Mouse (Mus musculus) forebrain, embryonic 10.5 days (tissue): ENCODE measurements around the gene Ocln. TPM values are rescaled to one million over a fixed set of nuclear protein-coding genes. Genes with fewer than 3 reads are reported as not detected.
A peak's percentile ranks its signal among the peaks of the same experiment; 100 is the strongest.

ENCODE experiments used
- DNase-seq: peaks from one replicate; pipeline ENCODE4 v3.0.0-alpha.2; 2017; ENCODE audit warnings: low spot score; ENCODE audit errors: extremely low spot score
- H3K27ac ChIP-seq: fragments of 300-500 bp; sonication (generic); 2 replicates; pipeline ENCODE4 v1.5.1; 2016; ENCODE audit warnings: mild to moderate bottlenecking
- H3K27me3 ChIP-seq: fragments of 300-500 bp; sonication (generic); 2 replicates; pipeline ENCODE4 v1.6.1; 2016; ENCODE audit warnings: mild to moderate bottlenecking; ENCODE audit not compliant: poor library complexity, severe bottlenecking
- H3K36me3 ChIP-seq: fragments of 300-500 bp; sonication (generic); replicated peaks from 2 replicates; pipeline ENCODE4 v1.6.1; 2016; ENCODE audit warnings: mild to moderate bottlenecking, moderate library complexity
- H3K4me1 ChIP-seq: fragments of 300-500 bp; sonication (generic); 2 replicates; pipeline ENCODE4 v1.6.1; 2016
- H3K4me3 ChIP-seq: fragments of 300-500 bp; sonication (generic); 2 replicates; pipeline ENCODE4 v1.5.1; 2016; ENCODE audit warnings: mild to moderate bottlenecking, moderate library complexity
- H3K9me3 ChIP-seq: fragments of 300-500 bp; sonication (generic); 2 replicates; pipeline ENCODE4 v1.6.1; 2016; ENCODE audit warnings: mild to moderate bottlenecking, moderate library complexity
- WGBS: fragments of 180-500 bp; shearing (Covaris S2); methylation state at CpG from one replicate; pipeline ENCODE4 v1.1.7; 2016; 5-methylcytosine and 5-hydroxymethylcytosine counted together
- polyA plus RNA-seq: library from polyadenylated mRNA; unstranded; fragments of >200 nt; fragmentation: Nextera tagmentation; extraction: Ambion mirVana; gene quantifications from 2 replicates; pipeline ENCODE4 v1.2.1, GENCODE M21; 2016

The Ocln gene
- polyA plus RNA-seq, 1 experiment from 2014 or later: 3.6 TPM

- Histone ChIP-seq H3K27me3 (no peaks in the 10 kb centered on the region), H3K27ac (no peak overlapping the region), H3K36me3 (no peaks in the 10 kb centered on the region), H3K4me1 (no peaks in the 10 kb centered on the region), H3K4me3 (no peak overlapping the region), H3K9me3 (no peaks in the 10 kb centered on the region)
- WGBS: 82% methylated on average over 6 of the region's 6 CpGs
- no peak for DNase-seq
These were observed 25.9 kb downstream of the Ocln start for GRCm38 (mm10) chr13:100526649-100527038.

GRCm38 (mm10) chr13:100525935-100526648 is 26.4 kb downstream of the Ocln start:
- H3K9me3 ChIP-seq: no peaks in the 10 kb centered on the region
- 85% methylated on average over 6 of the region's 6 CpGs for WGBS
- no peaks in the 10 kb centered on the region for H3K4me1 ChIP-seq
- no peaks in the 10 kb centered on the region for H3K27me3 ChIP-seq
- no peak for DNase-seq
- no peak overlapping the region for H3K27ac ChIP-seq
- H3K36me3 ChIP-seq: no peaks in the 10 kb centered on the region
- no peak overlapping the region for H3K4me3 ChIP-seq

GRCm38 (mm10) chr13:100524896-100525295 is 27.6 kb downstream of the Ocln start:
- Histone ChIP-seq H3K4me3 (no peak overlapping the region), H3K27me3 (no peaks in the 10 kb centered on the region), H3K36me3 (no peaks in the 10 kb centered on the region), H3K27ac (no peak overlapping the region), H3K4me1 (no peaks in the 10 kb centered on the region), H3K9me3 (no peaks in the 10 kb centered on the region)
- WGBS: 93% methylated on average over 6 of the region's 6 CpGs
- DNase-seq: no peak

- 90% methylated on average over 2 of the region's 2 CpGs for WGBS
- no peaks in the 10 kb centered on the region for H3K9me3 ChIP-seq
These were observed 28.8 kb downstream of the Ocln start for GRCm38 (mm10) chr13:100523698-100524097.

GRCm38 (mm10) chr13:100521724-100522591 is 30.6 kb downstream of the Ocln start:
- H3K9me3 ChIP-seq: no peaks in the 10 kb centered on the region
- H3K27me3 ChIP-seq: no peaks in the 10 kb centered on the region
- 86% methylated on average over 9 of the region's 9 CpGs for WGBS
- H3K36me3 ChIP-seq: no peaks in the 10 kb centered on the region
- DNase-seq: no peak
- peaks cover 3% of the 10 kb centered on the region for H3K4me1 ChIP-seq
- no peak overlapping the region for H3K4me3 ChIP-seq
- H3K27ac ChIP-seq: no peak overlapping the region

More at GRCm38 (mm10) chr13:100523698-100524097, 28.8 kb downstream of the Ocln start:
- H3K4me1 ChIP-seq: no peaks in the 10 kb centered on the region
- H3K4me3 ChIP-seq: no peak overlapping the region
- no peak overlapping the region for H3K27ac ChIP-seq
- no peak for DNase-seq
- H3K36me3 ChIP-seq: no peaks in the 10 kb centered on the region
- no peaks in the 10 kb centered on the region for H3K27me3 ChIP-seq

GRCm38 (mm10) chr13:100519162-100519561 is 33.4 kb downstream of the Ocln start:
- Histone ChIP-seq H3K4me3 (no peak overlapping the region), H3K27me3 (no peaks in the 10 kb centered on the region), H3K9me3 (no peaks in the 10 kb centered on the region), H3K36me3 (no peaks in the 10 kb centered on the region), H3K27ac (no peak overlapping the region), H3K4me1 (peaks cover 20% of the 10 kb centered on the region)
- no peak for DNase-seq
- WGBS: 87% methylated on average over 2 of the region's 2 CpGs

- WGBS: 92% methylated on average over 6 of the region's 6 CpGs
- DNase-seq: no peak
- Histone ChIP-seq H3K36me3 (no peaks in the 10 kb centered on the region), H3K9me3 (no peaks in the 10 kb centered on the region), H3K4me3 (no peak overlapping the region), H3K27ac (no peak overlapping the region), H3K4me1 (peaks cover 20% of the 10 kb centered on the region), H3K27me3 (no peaks in the 10 kb centered on the region)
These were observed 34.3 kb downstream of the Ocln start for GRCm38 (mm10) chr13:100518191-100518590.

GRCm38 (mm10) chr13:100517652-100518153 is 34.8 kb downstream of the Ocln start:
- Histone ChIP-seq H3K9me3 (no peaks in the 10 kb centered on the region), H3K36me3 (no peaks in the 10 kb centered on the region), H3K27me3 (no peaks in the 10 kb centered on the region), H3K4me3 (no peak overlapping the region), H3K4me1 (peaks cover 20% of the 10 kb centered on the region), H3K27ac (0 out of 2 replicates have a peak overlapping the region, but pooled peaks have one; percentile 81)
- no peak for DNase-seq
- WGBS: 86% methylated on average over 6 of the region's 6 CpGs

- Histone ChIP-seq H3K9me3 (no peaks in the 10 kb centered on the region), H3K36me3 (no peaks in the 10 kb centered on the region), H3K27ac (peak overlapping the region; percentile 81), H3K4me3 (no peak overlapping the region), H3K27me3 (no peaks in the 10 kb centered on the region), H3K4me1 (peaks cover 21% of the 10 kb centered on the region)
- 45% methylated on average over 12 of the region's 12 CpGs for WGBS
- peak; percentile 25 for DNase-seq
These were observed 36.1 kb downstream of the Ocln start for GRCm38 (mm10) chr13:100516213-100517105.

- no peaks in the 10 kb centered on the region for H3K36me3 ChIP-seq
- H3K27me3 ChIP-seq: no peaks in the 10 kb centered on the region
- H3K4me3 ChIP-seq: no peak overlapping the region
- 92% methylated on average over 2 of the region's 2 CpGs for WGBS
- H3K9me3 ChIP-seq: no peaks in the 10 kb centered on the region
- peaks cover 25% of the 10 kb centered on the region for H3K4me1 ChIP-seq
- no peak for DNase-seq
- H3K27ac ChIP-seq: no peak overlapping the region
These were observed 39.7 kb downstream of the Ocln start for GRCm38 (mm10) chr13:100512792-100513191.

- Histone ChIP-seq H3K9me3 (no peaks in the 10 kb centered on the region), H3K4me1 (peaks cover 22% of the 10 kb centered on the region), H3K27me3 (no peaks in the 10 kb centered on the region), H3K4me3 (no peak overlapping the region), H3K27ac (no peak overlapping the region), H3K36me3 (no peaks in the 10 kb centered on the region)
- no peak for DNase-seq
- 87% methylated on average over 4 of the region's 4 CpGs for WGBS
These were observed 40.6 kb downstream of the Ocln start for GRCm38 (mm10) chr13:100511860-100512364.
